Mouse (Mus musculus): ENCODE results near the gene Zdhhc22.

The Zdhhc22 gene

GRCm38 (mm10) chr12:86935692-86936282 lies 54.4 kb downstream of the Zdhhc22 start:
- no peak for DNase-seq (ENCODE audit: low spot score)

GRCm38 (mm10) chr12:86934748-86935147 lies 55.5 kb downstream of the Zdhhc22 start:
- DNase-seq (ENCODE audit: low spot score), result no peak

DNA sequence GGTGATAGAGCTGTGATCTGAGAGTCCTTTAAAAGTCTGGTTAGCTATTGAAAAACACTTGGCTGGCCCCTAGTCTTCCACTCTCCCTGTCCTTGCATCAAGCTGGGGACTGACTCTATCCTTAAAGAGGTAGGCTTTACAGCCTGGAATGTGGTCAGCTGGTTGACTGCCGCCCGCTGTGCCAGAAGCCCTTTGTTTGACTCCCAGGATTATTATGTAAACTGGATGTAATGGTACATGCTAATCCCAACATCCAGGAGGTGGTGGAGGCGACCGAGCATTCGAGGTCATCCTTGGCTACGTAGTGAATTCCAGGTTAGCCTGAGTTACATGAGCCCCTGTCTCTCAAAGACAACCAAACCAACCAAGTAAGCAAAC lies 57.7 kb downstream of the Zdhhc22 start:
- DNase-seq (ENCODE audit: low spot score), result peak; percentile 65

DNA sequence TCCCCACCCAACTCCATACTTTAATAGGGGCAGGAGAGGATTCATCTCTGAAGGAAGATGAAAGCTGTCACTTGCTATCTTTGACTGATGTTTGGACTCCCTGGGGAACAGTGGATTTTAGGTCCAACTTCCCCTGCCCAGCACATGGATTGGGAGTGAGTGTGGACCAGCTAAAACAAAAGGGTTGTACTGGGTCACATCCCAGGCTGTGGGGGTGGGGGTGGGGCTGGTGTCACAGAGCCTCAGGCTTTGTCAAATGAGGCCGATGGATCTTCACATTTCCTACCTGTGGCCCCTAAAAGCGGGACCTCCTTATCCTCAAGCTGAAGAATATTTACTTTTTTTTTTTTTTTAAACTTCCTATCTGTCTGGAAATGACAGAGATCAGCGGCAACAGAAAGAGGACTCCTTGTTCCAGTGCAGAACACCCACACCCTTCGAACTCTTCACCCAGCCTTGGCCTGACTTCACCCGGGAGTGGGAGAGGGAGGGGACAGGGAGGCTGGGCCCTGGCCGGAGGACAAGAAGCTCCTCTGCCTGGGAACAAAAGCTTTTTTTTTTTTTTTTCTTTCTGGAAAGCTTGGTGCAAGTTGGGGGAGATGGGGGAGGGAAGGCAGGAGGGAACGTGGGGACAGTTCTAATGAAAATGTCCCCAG lies 58.2 kb downstream of the Zdhhc22 start:
- peak; percentile 90 for DNase-seq (ENCODE audit: low spot score)

DNA sequence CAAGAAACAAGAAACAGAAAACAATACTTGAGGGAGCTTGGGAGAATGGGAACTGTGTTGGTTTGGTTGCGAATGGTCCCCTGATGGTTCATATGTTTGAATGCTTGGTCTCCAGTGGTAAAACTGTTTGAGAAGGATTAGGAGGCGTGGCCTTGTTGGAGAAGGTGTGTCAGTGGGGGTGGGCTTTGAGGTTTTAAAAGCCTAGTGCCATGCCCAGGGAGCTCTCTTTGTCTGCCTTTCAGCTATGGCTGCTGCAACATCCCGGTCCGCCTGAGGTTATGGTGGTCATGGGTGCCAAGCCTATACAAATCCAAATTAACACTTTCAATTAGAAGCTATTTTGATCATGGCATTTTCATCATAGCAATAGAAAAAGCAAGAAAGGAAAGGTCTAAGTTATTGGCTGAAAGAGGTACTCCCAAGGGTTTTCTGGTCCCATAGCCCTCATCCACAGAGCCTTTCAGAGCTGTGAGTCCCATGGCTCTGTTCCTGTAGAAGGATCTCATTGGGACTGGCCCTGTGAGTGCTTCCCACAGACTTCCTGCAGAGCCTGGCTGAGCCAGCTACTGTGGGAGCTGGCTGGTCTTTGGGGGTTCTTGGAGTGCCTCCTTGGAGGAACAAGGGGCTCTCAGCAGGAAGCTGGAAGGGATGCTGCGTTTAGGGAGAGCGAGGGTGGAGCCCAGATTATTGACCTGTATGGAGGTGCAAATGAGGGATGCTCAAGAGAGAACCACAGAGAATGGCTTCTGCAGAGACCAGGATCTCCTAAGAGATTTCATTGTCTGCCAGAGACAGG lies 59.1 kb downstream of the Zdhhc22 start:
- DNase-seq (ENCODE audit: low spot score), result no peak

Measured in testis, postnatal 14 days (tissue).